Mouse (Mus musculus): Measurements from ENCODE around the gene Zmiz2. TPM values are rescaled to one million over a fixed set of nuclear protein-coding genes. Genes with fewer than 3 reads are reported as not detected.
"Not testable (repeated sequence)": the region's sequence is repeated elsewhere in the genome, so short reads cannot be mapped to it uniquely, and the experiment has no call there.

The Zmiz2 gene
- polyA plus RNA-seq (2015; fragmentation: Nextera tagmentation; extraction: Ambion mirVana): 10.0 TPM in 2 replicates

DNA sequence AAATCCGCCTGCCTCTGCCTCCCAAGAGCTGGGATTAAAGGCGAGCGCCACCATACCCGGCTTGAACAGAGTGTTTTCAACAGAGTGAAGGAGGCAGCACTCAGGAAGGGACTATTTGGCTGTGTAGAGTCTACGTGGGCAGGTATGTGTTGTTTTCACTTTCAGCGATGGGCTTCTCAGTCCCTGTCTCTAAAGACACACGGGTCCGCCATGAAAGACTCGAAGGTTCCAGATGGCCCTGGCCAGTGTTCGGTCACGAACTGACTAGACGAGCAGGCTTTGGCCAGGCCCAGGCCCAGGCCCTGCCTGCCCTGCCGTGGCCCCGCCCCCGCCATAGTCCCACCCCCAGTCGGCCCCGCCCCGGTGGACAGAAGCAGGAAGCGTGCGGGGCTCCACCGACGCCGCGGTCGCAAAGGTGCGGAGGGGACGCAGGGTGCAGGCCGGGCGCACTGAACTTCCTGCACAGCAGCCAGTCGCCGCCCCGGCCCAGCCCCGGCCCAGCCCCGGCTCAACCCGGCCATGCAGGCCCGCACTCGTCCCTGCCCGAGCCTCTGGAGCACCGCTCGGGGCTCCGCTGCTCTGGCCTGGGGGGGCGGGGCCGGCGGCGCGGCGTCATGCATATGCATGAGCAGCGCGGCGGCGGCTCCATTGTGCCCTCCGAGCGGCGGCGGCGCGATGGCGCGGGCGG lies at the start of gene Zmiz2:
Gene Zmiz2 (plus strand): TSS at position 349 of the 688 bp plus-strand sequence.
- 5% methylated on average over 58 of the region's 60 CpGs for WGBS
- Histone ChIP-seq H3K4me2 (peak within 1 kb of the TSS; percentile 89), H3K27me3 (no peaks in the 10 kb centered on the region), H3K27ac (peak within 1 kb of the TSS; percentile 97), H3K4me1 (peaks cover 20% of the 10 kb centered on the region), H3K9ac (peak within 1 kb of the TSS; percentile 67), H3K9me3 (no peaks in the 10 kb centered on the region), H3K36me3 (peaks cover 9% of the 10 kb centered on the region), H3K4me3 (peak within 1 kb of the TSS; percentile 84)
- peak; percentile 99 for ATAC-seq (ENCODE audit: insufficient number of reproducible peaks, low FRiP score, low TSS enrichment, low read depth)

- H3K4me1 ChIP-seq: no peaks in the 10 kb centered on the region
- no peaks in the 10 kb centered on the region for H3K9me3 ChIP-seq
- H3K27me3 ChIP-seq: no peaks in the 10 kb centered on the region
- ATAC-seq (ENCODE audit: insufficient number of reproducible peaks, low FRiP score, low TSS enrichment, low read depth): no peak
- peaks cover 90% of the 10 kb centered on the region for H3K36me3 ChIP-seq
- H3K27ac ChIP-seq: no peak overlapping the region
- no peak overlapping the region for H3K4me2 ChIP-seq
- H3K9ac ChIP-seq: no peak overlapping the region
- no peak overlapping the region for H3K4me3 ChIP-seq
- WGBS: 93% methylated on average over 4 of the region's 4 CpGs
These were observed 42.9 kb upstream of the Zmiz2 start for GRCm38 (mm10) chr11:6345956-6346355.

GRCm38 (mm10) chr11:6346966-6347365 lies 41.9 kb upstream of the Zmiz2 start:
- no peaks in the 10 kb centered on the region for H3K27me3 ChIP-seq
- H3K9me3 ChIP-seq: no peaks in the 10 kb centered on the region
- whole genome bisulfite sequencing: 80% methylated on average over 7 of the region's 7 CpGs
- H3K4me2 ChIP-seq: no peak overlapping the region
- no peak overlapping the region for H3K27ac ChIP-seq
- H3K4me3 ChIP-seq: no peak overlapping the region
- no peak for ATAC-seq (ENCODE audit: insufficient number of reproducible peaks, low FRiP score, low TSS enrichment, low read depth)
- H3K9ac ChIP-seq: no peak overlapping the region
- peaks cover 87% of the 10 kb centered on the region for H3K36me3 ChIP-seq
- no peaks in the 10 kb centered on the region for H3K4me1 ChIP-seq

GRCm38 (mm10) chr11:6348681-6349200 lies 40.1 kb upstream of the Zmiz2 start:
- Histone ChIP-seq H3K27ac (no peak overlapping the region), H3K4me2 (no peak overlapping the region), H3K4me1 (no peaks in the 10 kb centered on the region), H3K9me3 (no peaks in the 10 kb centered on the region), H3K9ac (no peak overlapping the region), H3K36me3 (peaks cover 89% of the 10 kb centered on the region), H3K27me3 (no peaks in the 10 kb centered on the region), H3K4me3 (no peak overlapping the region)
- no peak for ATAC-seq (ENCODE audit: insufficient number of reproducible peaks, low FRiP score, low TSS enrichment, low read depth)
- 91% methylated on average over 11 of the region's 11 CpGs for WGBS

DNA sequence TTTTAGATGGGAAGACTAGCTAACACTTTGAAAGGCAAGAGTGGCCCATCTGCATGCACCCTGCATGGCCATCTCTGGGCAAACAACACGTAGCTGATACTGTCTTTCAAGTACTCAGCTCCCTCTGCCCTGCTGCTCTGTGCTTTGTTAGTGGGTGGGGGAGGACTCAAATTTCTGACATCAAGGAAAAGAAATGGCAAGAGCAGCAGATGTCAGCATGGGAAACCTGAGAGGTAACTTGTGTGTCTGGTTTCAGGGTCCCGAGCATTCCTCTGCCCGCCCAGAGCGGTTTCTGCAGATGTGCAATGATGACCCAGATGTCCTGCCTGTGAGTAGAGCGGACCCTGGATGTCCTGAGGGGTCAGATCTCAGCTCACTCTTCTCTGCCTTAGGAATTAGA lies 39.3 kb upstream of the Zmiz2 start:
- no peak overlapping the region for H3K4me3 ChIP-seq
- H3K9me3 ChIP-seq: no peaks in the 10 kb centered on the region
- H3K27ac ChIP-seq: no peak overlapping the region
- H3K9ac ChIP-seq: no peak overlapping the region
- no peak overlapping the region for H3K4me2 ChIP-seq
- WGBS: 75% methylated on average over 5 of the region's 5 CpGs
- peaks cover 88% of the 10 kb centered on the region for H3K36me3 ChIP-seq
- H3K4me1 ChIP-seq: no peaks in the 10 kb centered on the region
- no peaks in the 10 kb centered on the region for H3K27me3 ChIP-seq
- no peak for ATAC-seq (ENCODE audit: insufficient number of reproducible peaks, low FRiP score, low TSS enrichment, low read depth)

- Histone ChIP-seq H3K4me3 (no peak overlapping the region), H3K9ac (no peak overlapping the region), H3K4me2 (no peak overlapping the region), H3K4me1 (no peaks in the 10 kb centered on the region), H3K36me3 (peaks cover 62% of the 10 kb centered on the region), H3K27ac (no peak overlapping the region), H3K9me3 (no peaks in the 10 kb centered on the region), H3K27me3 (no peaks in the 10 kb centered on the region)
- no peak for ATAC-seq (ENCODE audit: insufficient number of reproducible peaks, low FRiP score, low TSS enrichment, low read depth)
- 89% methylated on average over 4 of the region's 4 CpGs for WGBS
These were observed 33.8 kb upstream of the Zmiz2 start for GRCm38 (mm10) chr11:6355106-6355505.

DNA sequence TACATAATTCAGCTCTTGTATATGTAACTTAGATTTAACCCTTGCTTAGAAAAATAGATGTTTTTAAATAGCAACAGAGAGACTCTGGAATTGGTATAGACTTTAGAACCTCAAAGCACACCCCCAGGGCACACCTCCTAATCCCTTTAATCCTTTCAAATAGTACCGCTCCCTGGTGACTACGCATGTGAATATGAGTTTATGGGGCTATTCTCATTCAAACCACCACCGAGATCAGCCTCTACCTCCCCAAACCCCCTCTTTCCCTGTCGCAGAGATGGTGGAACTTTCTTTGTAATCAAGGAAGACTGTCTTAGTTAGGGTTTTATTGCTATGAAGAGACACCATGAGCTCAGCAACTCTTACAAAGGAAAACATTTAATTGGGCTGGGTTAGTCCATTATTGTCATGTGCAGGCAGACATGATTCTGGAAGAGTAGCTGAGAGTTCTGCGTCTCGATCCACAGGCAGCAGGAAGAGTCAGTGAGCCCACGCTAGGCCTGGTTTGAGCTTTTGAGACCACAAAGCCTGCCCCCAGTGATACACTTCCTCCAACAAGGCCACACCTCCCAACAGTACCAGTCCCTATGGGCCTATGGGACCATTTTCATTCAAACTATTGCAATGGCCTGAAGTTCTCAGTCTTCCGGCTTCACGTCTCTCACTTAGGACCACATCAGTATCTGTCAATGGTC lies 24.1 kb upstream of the Zmiz2 start:
- Histone ChIP-seq H3K4me3 (no peak overlapping the region), H3K9me3 (no peaks in the 10 kb centered on the region), H3K4me2 (no peak overlapping the region), H3K27me3 (no peaks in the 10 kb centered on the region), H3K36me3 (no peaks in the 10 kb centered on the region), H3K4me1 (peaks cover 9% of the 10 kb centered on the region; the same call in 1 of the 2 replicates), H3K9ac (no peak overlapping the region), H3K27ac (no peak overlapping the region)
- 86% methylated on average over 9 of the region's 9 CpGs for WGBS
- ATAC-seq (ENCODE audit: insufficient number of reproducible peaks, low FRiP score, low TSS enrichment, low read depth): no peak

GRCm38 (mm10) chr11:6365885-6366284 lies 23.0 kb upstream of the Zmiz2 start:
- H3K36me3 ChIP-seq: no peaks in the 10 kb centered on the region
- 14% methylated on average over 11 of the region's 11 CpGs for WGBS
- H3K27me3 ChIP-seq: no peaks in the 10 kb centered on the region
- H3K9ac ChIP-seq: no peak overlapping the region
- H3K4me3 ChIP-seq: no peak overlapping the region
- H3K4me2 ChIP-seq: no peak overlapping the region
- peak; percentile 54; the same call in 1 of the 2 replicates for ATAC-seq (ENCODE audit: insufficient number of reproducible peaks, low FRiP score, low TSS enrichment, low read depth)
- H3K4me1 ChIP-seq: peaks cover 9% of the 10 kb centered on the region; the same call in 1 of the 2 replicates
- no peak overlapping the region for H3K27ac ChIP-seq
- H3K9me3 ChIP-seq: no peaks in the 10 kb centered on the region

DNA sequence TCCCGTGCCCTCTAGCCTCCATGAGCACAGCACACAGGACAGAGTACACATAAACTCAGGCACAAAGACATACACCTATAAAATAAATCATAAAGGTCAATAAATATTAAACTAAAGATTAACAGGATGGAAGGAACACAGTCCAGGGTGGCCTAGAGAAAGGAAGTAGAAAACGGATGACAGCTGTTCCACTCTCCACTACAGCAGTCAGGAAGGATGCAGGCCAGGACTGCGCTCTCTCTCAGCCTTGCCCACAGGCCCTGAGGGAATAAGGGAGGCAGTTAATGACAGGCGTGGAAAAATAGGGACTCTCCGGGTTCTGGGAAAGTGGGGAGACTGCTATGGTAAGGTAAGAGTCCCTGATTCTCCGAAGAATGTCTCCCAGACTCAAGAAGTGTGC lies 22.4 kb upstream of the Zmiz2 start:
- Histone ChIP-seq H3K9ac (no peak overlapping the region), H3K36me3 (no peaks in the 10 kb centered on the region), H3K4me2 (no peak overlapping the region), H3K9me3 (no peaks in the 10 kb centered on the region), H3K4me1 (peaks cover 9% of the 10 kb centered on the region; the same call in 1 of the 2 replicates), H3K27ac (no peak overlapping the region), H3K27me3 (no peaks in the 10 kb centered on the region), H3K4me3 (no peak overlapping the region)
- WGBS: 44% methylated on average over 6 of the region's 6 CpGs
- ATAC-seq (ENCODE audit: insufficient number of reproducible peaks, low FRiP score, low TSS enrichment, low read depth): no peak

GRCm38 (mm10) chr11:6367156-6367555 lies 21.7 kb upstream of the Zmiz2 start:
- Histone ChIP-seq H3K4me3 (no peak overlapping the region), H3K4me1 (peaks cover 9% of the 10 kb centered on the region; the same call in 1 of the 2 replicates), H3K9me3 (no peaks in the 10 kb centered on the region), H3K27ac (no peak overlapping the region), H3K4me2 (no peak overlapping the region), H3K27me3 (no peaks in the 10 kb centered on the region), H3K36me3 (no peaks in the 10 kb centered on the region), H3K9ac (no peak overlapping the region)
- ATAC-seq (ENCODE audit: insufficient number of reproducible peaks, low FRiP score, low TSS enrichment, low read depth): no peak
- WGBS: 63% methylated on average over 4 of the region's 4 CpGs

DNA sequence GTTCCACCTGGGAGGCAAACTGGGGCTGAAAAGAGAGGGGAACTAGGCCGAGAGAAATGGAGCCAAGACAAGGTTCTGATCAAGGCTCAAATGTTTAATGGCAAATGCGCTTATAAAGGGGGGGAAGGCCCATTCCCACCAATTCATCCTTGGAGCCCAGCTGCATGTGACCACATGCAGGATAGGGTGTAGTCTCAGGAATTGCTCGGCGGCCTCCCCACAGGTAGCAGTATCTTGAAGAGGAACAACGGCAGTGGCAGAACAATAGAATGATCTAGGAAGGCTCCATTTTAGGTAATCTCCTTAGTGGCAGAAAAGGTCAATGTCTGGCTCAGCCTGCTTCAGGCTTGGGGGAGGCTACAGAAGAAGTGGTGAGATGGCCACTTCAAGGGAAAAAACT lies 20.9 kb upstream of the Zmiz2 start:
- not testable (repeated sequence) for H3K9me3 ChIP-seq; ATAC-seq (ENCODE audit: insufficient number of reproducible peaks, low FRiP score, low TSS enrichment, low read depth); H3K4me3 ChIP-seq; H3K9ac ChIP-seq; H3K4me1 ChIP-seq; H3K4me2 ChIP-seq; H3K27ac ChIP-seq; H3K36me3 ChIP-seq; H3K27me3 ChIP-seq
- 79% methylated on average over 5 of the region's 5 CpGs for WGBS

Measured in limb, embryonic 15.5 days (tissue).